Mouse (Mus musculus) left cerebral cortex, postnatal 10 days (tissue): ENCODE results near the gene Jph4. TPM values are rescaled to one million over a fixed set of nuclear protein-coding genes. Genes with fewer than 3 reads are reported as not detected.

Experiments used
- DNase-seq, 2 experiments: peaks; one replicate each; pipeline ENCODE4 v3.0.0; 2021 to 2022; ENCODE audit warnings: low spot score in 2 of 2, mixed read lengths in 1 of 2; ENCODE audit errors: extremely low spot score in 1 of 2
- intact Hi-C: fragments of 180-260 bp; cut with DNase I; formaldehyde crosslinking; loops from one replicate; pipeline ENCODE4 v1.15.1; 2025
- total RNA-seq, 2 experiments: library from RNA; stranded (reverse); gene quantifications; 2 replicates each; pipeline ENCODE4 v1.2.3; 2021

Gene Jph4
- total RNA-seq, 2 experiments from 2014 or later: 368 to 375 TPM

- intact Hi-C loops: no loop called here
- no peak for DNase-seq
Observed at GRCm38 (mm10) chr14:55122359-55122758, 5.6 kb upstream of the Jph4 start.

GRCm38 (mm10) chr14:55121947-55122346 is 5.2 kb upstream of the Jph4 start:
- DNase-seq: peak in 1 of 2 experiments; percentile 86
- intact Hi-C loops: no loop called here

GRCm38 (mm10) chr14:55119421-55120134 is 2.8 kb upstream of the Jph4 start:
- no peak for DNase-seq
- intact Hi-C loops: no loop called here

- no peak for DNase-seq
- intact Hi-C loops: no loop called here
Observed at GRCm38 (mm10) chr14:55118852-55119251, 2.1 kb upstream of the Jph4 start.

- no peak for DNase-seq
- intact Hi-C loops: no loop called here
Observed at GRCm38 (mm10) chr14:55115846-55116245, 889 bp downstream of the Jph4 start.

- DNase-seq: peak in 1 of 2 experiments; percentile 79
- intact Hi-C loops: no loop called here
Observed at GRCm38 (mm10) chr14:55114759-55115701, 1.7 kb downstream of the Jph4 start.

- DNase-seq: peak in 1 of 2 experiments; percentile 70
- intact Hi-C loops: no loop called here
Observed at GRCm38 (mm10) chr14:55113975-55114645, 2.6 kb downstream of the Jph4 start.

GRCm38 (mm10) chr14:55113351-55113974 is 3.3 kb downstream of the Jph4 start:
- peak in 1 of 2 experiments; percentile 45 for DNase-seq

GRCm38 (mm10) chr14:55111720-55112119 is 5.0 kb downstream of the Jph4 start:
- intact Hi-C loops: no loop called here
- peak in 1 of 2 experiments; percentile 57 for DNase-seq

More at GRCm38 (mm10) chr14:55113351-55113974, 3.3 kb downstream of the Jph4 start:
- intact Hi-C loops: no loop called here

GRCm38 (mm10) chr14:55110076-55110475 is 6.7 kb downstream of the Jph4 start:
- intact Hi-C loops: no loop called here
- DNase-seq: no peak

GRCm38 (mm10) chr14:55109048-55109873 is 7.5 kb downstream of the Jph4 start:
- intact Hi-C loops: no loop called here
- DNase-seq: peak in 1 of 2 experiments; percentile 57

GRCm38 (mm10) chr14:55108202-55108870 is 8.4 kb downstream of the Jph4 start:
- intact Hi-C loops: no loop called here
- peak; percentile 74 to 87 for DNase-seq

- DNase-seq: no peak
Observed at GRCm38 (mm10) chr14:55106990-55107389, 9.7 kb downstream of the Jph4 start.

GRCm38 (mm10) chr14:55105836-55106809 is 10.6 kb downstream of the Jph4 start, which contains the start of gene Ap1g2:
Gene Ap1g2, minus strand, starts transcription at chr14:55106593.
- intact Hi-C loops: no loop called here
- DNase-seq: peak; percentile 82 to 87

More at GRCm38 (mm10) chr14:55106990-55107389, 9.7 kb downstream of the Jph4 start:
- intact Hi-C loops: no loop called here

GRCm38 (mm10) chr14:55105386-55105785 is 11.3 kb downstream of the Jph4 start:
- intact Hi-C loops: no loop called here
- DNase-seq: peak in 1 of 2 experiments; percentile 23

GRCm38 (mm10) chr14:55104365-55104764 is 12.4 kb downstream of the Jph4 start:
- peak in 1 of 2 experiments; percentile 51 for DNase-seq
- intact Hi-C loops: loop anchor here (5.0 kb wide), 1 partner anchor 212 kb away; the partner anchor contains the start of gene Pabpn1
